Mouse (Mus musculus) neural tube, embryonic 11.5 days (tissue): Measurements from ENCODE around the gene Larp4b. TPM values are rescaled to one million over a fixed set of nuclear protein-coding genes. Genes with fewer than 3 reads are reported as not detected.
A peak's percentile ranks its signal among the peaks of the same experiment; 100 is the strongest.

ENCODE experiments used
- ATAC-seq: fragments of 200-750 bp; cut with Nextera tagmentation; 2 replicates; pipeline ENCODE4 v1.8.0; 2017; ENCODE audit warnings: moderate number of reproducible peaks, mild to moderate bottlenecking, moderate TSS enrichment, moderate library complexity; ENCODE audit not compliant: insufficient read depth, low FRiP score, low TSS enrichment
- DNase-seq: peaks from one replicate; pipeline ENCODE4 v3.0.0-alpha.2; 2015; ENCODE audit warnings: low spot score
- H3K27ac ChIP-seq: fragments of 300-500 bp; sonication (generic); 2 replicates; pipeline ENCODE4 v1.5.1; 2014; ENCODE audit warnings: low read depth, mild to moderate bottlenecking, low read length
- H3K27me3 ChIP-seq: fragments of 300-500 bp; sonication (generic); 2 replicates; pipeline ENCODE4 v1.6.1; 2014; ENCODE audit warnings: mild to moderate bottlenecking, low read length, mixed read lengths; ENCODE audit not compliant: control insufficient read depth, insufficient read depth
- H3K36me3 ChIP-seq: fragments of 300-500 bp; sonication (generic); 2 replicates; pipeline ENCODE4 v1.6.1; 2014; ENCODE audit warnings: mild to moderate bottlenecking, low read length, moderate library complexity, mixed read lengths; ENCODE audit not compliant: control insufficient read depth, insufficient read depth
- H3K4me1 ChIP-seq: fragments of 300-500 bp; sonication (generic); 2 replicates; pipeline ENCODE4 v1.6.1; 2014; ENCODE audit warnings: low read length, mixed read lengths; ENCODE audit not compliant: control insufficient read depth, insufficient read depth
- H3K4me2 ChIP-seq: fragments of 300-500 bp; sonication (generic); 2 replicates; pipeline ENCODE4 v1.6.1; 2014; ENCODE audit warnings: low read depth, mild to moderate bottlenecking, moderate library complexity
- H3K4me3 ChIP-seq: fragments of 300-500 bp; sonication (generic); 2 replicates; pipeline ENCODE4 v1.5.1; 2014; ENCODE audit warnings: low read depth, low read length
- H3K9ac ChIP-seq: fragments of 300-500 bp; sonication (generic); 2 replicates; pipeline ENCODE4 v1.6.1; 2014; ENCODE audit warnings: mild to moderate bottlenecking, low read length
- H3K9me3 ChIP-seq: fragments of 300-500 bp; sonication (generic); 2 replicates; pipeline ENCODE4 v1.6.1; 2016; ENCODE audit warnings: low read length; ENCODE audit not compliant: control insufficient read depth
- WGBS: fragments of 180-500 bp; shearing (Covaris S2); extraction: QIAGEN DNeasy Blood & Tissue Kit; methylation state at CpG from one replicate; pipeline ENCODE4 v1.1.7; 2014; 5-methylcytosine and 5-hydroxymethylcytosine counted together
- polyA plus RNA-seq: library from polyadenylated mRNA; unstranded; fragments of >200 nt; fragmentation: Nextera tagmentation; extraction: Ambion mirVana; gene quantifications from 2 replicates; pipeline ENCODE4 v1.2.1, GENCODE M21; 2014

The Larp4b gene
- polyA plus RNA-seq, 1 experiment from 2014 or later, result 39.3 TPM

DNA sequence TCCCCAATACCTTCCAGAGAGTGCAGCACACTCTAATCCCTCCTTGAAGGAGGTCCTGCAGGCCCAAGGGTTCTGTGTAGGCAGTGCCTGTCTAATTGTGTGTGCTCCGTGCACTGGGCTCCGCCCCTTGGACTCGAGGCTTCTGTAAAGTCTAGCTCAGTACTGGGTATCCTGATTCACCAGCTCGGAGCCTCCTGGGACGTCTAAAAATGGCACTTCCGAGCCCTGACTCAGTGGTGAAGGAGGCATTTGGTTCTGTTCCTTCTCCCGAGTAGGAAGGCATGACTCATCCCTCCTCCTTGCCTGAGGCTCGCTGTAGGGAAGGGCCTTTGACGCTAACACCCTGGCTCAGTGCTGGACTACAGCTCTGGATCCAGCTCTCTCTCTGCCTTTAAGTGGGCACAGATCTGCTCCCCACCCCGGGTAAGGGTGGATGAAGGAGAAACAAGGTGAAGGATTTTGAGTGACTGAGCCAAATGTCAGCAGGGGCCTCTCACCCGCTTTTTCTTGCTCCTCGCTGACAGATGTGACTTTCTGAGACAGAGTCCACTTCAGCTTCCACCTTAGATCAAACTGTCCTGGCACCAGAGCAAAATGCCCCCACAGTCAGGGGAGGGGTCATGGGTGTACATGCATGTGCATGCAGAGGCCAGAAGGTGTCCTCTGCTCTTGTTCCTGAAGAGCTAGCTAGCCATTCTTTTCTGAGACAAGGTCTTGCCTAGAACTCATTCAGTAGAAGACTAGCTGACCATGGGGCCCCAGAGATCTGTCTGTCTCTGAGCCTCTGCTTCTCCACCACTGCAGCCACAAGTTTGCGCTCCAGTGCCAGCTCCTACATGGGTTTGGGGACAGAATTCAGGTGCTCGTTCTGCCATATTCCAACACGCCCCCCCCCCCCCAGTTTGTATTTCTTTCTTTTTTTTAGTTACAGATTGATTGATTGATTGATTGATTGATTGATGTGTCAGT is 97.8 kb downstream of the Larp4b start:
- DNase-seq (no peak), ATAC-seq (0 out of 2 replicates have a peak, but pooled peaks have one; percentile 40)
- Histone ChIP-seq H3K27me3 (no peaks in the 10 kb centered on the region), H3K4me2 (no peak overlapping the region), H3K4me1 (no peaks in the 10 kb centered on the region), H3K9ac (0 out of 2 replicates have a peak overlapping the region, but pooled peaks have one; percentile 18), H3K9me3 (no peaks in the 10 kb centered on the region), H3K36me3 (no peaks in the 10 kb centered on the region), H3K4me3 (no peak overlapping the region), H3K27ac (no peak overlapping the region)
- 54% methylated on average over 15 of the region's 15 CpGs for WGBS

DNA sequence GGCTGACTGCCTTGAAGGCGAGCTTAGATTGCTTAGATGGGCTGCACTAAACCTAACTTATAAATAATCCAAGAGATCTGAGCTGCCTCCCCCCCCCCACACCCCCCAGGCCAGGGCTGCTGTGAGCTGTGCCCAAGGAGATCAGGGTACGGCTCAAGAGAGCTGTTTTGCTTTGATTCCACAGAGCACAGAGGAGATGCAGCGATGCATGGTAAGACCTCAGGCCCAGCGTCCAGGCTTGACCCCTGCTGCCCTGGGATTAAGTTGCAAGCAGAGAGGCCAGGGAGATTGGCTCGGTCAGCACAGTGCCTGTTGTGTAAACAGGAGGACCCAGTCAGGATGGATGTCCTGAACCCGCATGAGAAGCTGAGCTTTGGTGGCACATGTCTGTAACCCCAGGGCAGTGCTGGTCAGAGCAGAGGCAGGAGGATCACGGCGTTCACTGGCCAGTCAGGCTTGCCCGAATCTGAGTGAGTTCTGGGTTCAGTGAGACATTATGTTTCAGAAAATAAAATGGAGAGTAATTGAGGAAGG is 99.2 kb downstream of the Larp4b start:
- WGBS, result 45% methylated on average over 9 of the region's 9 CpGs
- H3K4me2 ChIP-seq, result no peak overlapping the region
- H3K9ac ChIP-seq, result no peak overlapping the region
- H3K4me3 ChIP-seq, result no peak overlapping the region
- H3K36me3 ChIP-seq, result no peaks in the 10 kb centered on the region
- ATAC-seq (no peak), DNase-seq (no peak)
- no peaks in the 10 kb centered on the region for H3K4me1 ChIP-seq
- H3K9me3 ChIP-seq, result no peaks in the 10 kb centered on the region
- no peaks in the 10 kb centered on the region for H3K27me3 ChIP-seq
- no peak overlapping the region for H3K27ac ChIP-seq

DNA sequence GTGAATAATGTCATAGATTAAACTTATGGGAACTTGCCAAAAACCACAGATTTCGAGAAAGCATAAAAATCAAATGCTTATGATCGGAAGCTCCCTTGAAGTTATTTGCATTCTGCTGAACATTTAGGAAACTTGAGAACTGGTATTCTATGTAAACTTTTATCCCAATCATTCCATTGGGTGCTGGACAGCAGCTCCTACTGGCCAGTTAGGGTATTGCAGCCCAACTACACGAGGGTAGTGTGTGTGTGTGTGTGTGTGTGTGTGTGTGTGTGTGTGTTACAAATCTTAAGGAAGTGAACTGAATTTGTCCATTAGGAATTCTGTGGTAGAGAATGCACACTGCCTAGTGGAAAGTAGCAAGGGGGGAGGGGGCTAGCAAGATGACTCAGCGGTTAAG is 101.0 kb downstream of the Larp4b start:
- H3K36me3 ChIP-seq, result no peaks in the 10 kb centered on the region
- ATAC-seq, result no peak
- H3K4me2 ChIP-seq, result no peak overlapping the region
- H3K4me1 ChIP-seq, result no peaks in the 10 kb centered on the region
- H3K27ac ChIP-seq, result no peak overlapping the region
- no peak for DNase-seq
- no peak overlapping the region for H3K4me3 ChIP-seq
- no peak overlapping the region for H3K9ac ChIP-seq
- WGBS, result 89% methylated on average over 4 of the region's 4 CpGs
- no peaks in the 10 kb centered on the region for H3K9me3 ChIP-seq
- H3K27me3 ChIP-seq, result no peaks in the 10 kb centered on the region

DNA sequence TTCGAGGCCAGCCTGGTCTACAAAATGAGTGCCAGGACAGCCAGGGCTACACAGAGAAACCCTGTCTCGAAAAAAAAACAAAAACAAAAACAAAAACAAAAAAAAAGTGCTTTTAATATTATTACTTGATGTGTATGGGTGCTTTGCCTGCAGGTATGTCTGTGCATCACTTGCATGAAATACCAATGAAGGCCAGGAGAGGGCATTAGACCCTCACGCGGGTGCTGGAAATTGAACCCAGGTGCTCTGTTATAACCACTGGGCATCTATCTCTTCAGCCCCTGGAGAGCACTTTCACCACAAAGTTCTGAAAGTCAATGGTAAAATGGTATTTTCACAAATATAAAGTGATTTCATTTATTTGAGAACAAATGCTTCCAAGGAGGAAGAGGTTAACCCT is 101.9 kb downstream of the Larp4b start:
- ATAC-seq (no peak), DNase-seq (no peak)
- no peaks in the 10 kb centered on the region for H3K36me3 ChIP-seq
- H3K4me1 ChIP-seq, result no peaks in the 10 kb centered on the region
- no peak overlapping the region for H3K27ac ChIP-seq
- H3K9me3 ChIP-seq, result no peaks in the 10 kb centered on the region
- no peak overlapping the region for H3K4me3 ChIP-seq
- no peak overlapping the region for H3K4me2 ChIP-seq
- H3K9ac ChIP-seq, result no peak overlapping the region
- H3K27me3 ChIP-seq, result no peaks in the 10 kb centered on the region
- 66% methylated on average over 4 of the region's 4 CpGs for WGBS

DNA sequence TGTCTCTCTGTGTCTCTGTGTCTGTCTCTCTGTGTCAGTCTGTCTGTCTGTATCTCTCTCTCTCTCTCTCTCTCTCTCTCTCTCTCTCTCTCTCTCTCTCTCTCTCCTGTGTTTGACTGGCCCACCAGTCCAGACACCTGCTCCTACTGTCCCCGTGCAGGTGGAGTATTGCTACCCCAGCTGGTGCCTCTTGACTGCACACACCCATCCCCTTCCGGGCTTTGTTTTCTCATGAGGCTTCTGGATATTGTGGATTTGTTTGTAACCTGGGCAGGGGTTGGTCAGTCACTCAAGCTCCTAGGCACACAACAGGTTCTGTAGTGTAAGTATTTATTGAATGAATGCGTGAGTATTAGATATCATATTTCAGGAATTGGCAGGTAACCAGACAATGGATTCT is 104.4 kb downstream of the Larp4b start:
- H3K4me3 ChIP-seq, result no peak overlapping the region
- no peaks in the 10 kb centered on the region for H3K36me3 ChIP-seq
- 81% methylated on average over 3 of the region's 3 CpGs for WGBS
- H3K9ac ChIP-seq, result no peak overlapping the region
- H3K4me1 ChIP-seq, result no peaks in the 10 kb centered on the region
- H3K9me3 ChIP-seq, result no peaks in the 10 kb centered on the region
- H3K27me3 ChIP-seq, result no peaks in the 10 kb centered on the region
- DNase-seq (no peak), ATAC-seq (no peak)
- H3K27ac ChIP-seq, result no peak overlapping the region
- no peak overlapping the region for H3K4me2 ChIP-seq

DNA sequence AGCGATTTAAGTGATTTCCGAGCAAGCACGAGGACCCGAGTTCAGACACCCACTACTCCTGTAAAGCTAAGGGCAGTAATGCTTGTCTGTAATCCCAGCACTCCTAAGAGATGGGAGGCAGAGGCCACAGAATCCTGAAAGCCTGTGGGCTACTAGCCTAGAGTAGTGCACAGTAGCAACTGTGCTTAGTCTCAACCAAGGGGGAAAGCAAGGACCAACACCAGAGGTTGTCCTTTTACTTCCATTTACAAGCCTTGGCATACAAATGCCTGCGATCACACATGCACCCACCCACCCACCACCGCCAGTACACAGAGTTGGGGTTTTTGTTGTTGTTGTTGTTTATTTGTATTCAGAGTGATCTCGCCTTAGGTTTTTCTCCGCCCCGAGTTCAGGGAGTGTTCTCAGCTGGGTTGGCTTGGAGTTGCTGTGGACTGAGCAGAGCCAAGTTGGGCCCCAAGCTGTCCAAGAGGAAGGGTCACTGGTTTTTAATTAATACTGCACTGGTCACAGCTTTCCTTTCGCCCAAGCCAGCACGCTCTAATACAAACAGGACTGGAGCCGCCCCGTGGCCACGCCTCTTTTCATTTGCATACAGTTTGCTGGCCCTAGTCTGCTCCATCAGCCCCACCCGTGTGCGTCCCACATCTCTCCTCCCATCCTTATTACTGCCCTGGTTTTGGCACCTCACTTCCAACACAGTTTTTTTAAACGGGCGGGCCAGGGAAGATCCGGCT is 105.2 kb downstream of the Larp4b start:
- H3K9me3 ChIP-seq, result no peaks in the 10 kb centered on the region
- ATAC-seq (peak; percentile 84; the same call in 1 of the 2 replicates), DNase-seq (no peak)
- H3K36me3 ChIP-seq, result no peaks in the 10 kb centered on the region
- H3K4me2 ChIP-seq, result peak overlapping the region; percentile 25
- H3K27me3 ChIP-seq, result no peaks in the 10 kb centered on the region
- no peaks in the 10 kb centered on the region for H3K4me1 ChIP-seq
- H3K27ac ChIP-seq, result no peak overlapping the region
- no peak overlapping the region for H3K9ac ChIP-seq
- H3K4me3 ChIP-seq, result no peak overlapping the region
- WGBS, result 44% methylated on average over 19 of the region's 19 CpGs

DNA sequence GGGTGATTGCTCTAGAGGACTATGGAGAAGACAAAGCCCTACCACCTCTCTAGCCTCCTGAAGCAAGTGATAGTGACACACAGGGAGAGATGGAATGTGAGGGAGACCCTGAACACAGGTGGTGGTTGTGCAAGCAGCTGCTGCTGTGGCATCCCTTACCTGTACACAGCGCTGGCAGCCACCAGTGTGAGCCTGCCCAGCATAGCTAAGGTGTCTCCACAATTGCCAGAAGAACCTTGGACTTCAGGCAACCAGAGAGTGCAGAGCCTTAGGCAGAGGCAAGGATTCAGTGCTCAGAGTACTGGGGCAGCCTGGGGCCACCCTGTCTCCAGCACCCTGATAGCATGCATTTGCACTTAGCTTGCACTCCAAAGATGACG is 105.8 kb downstream of the Larp4b start:
- ATAC-seq (0 out of 2 replicates have a peak, but pooled peaks have one; percentile 38), DNase-seq (no peak)
- Histone ChIP-seq H3K27ac (no peak overlapping the region), H3K4me3 (no peak overlapping the region), H3K9ac (no peak overlapping the region), H3K9me3 (no peaks in the 10 kb centered on the region), H3K4me2 (peak overlapping the region; percentile 25; the same call in 1 of the 2 replicates), H3K4me1 (no peaks in the 10 kb centered on the region), H3K36me3 (no peaks in the 10 kb centered on the region), H3K27me3 (no peaks in the 10 kb centered on the region)
- 39% methylated on average over 2 of the region's 2 CpGs for WGBS

DNA sequence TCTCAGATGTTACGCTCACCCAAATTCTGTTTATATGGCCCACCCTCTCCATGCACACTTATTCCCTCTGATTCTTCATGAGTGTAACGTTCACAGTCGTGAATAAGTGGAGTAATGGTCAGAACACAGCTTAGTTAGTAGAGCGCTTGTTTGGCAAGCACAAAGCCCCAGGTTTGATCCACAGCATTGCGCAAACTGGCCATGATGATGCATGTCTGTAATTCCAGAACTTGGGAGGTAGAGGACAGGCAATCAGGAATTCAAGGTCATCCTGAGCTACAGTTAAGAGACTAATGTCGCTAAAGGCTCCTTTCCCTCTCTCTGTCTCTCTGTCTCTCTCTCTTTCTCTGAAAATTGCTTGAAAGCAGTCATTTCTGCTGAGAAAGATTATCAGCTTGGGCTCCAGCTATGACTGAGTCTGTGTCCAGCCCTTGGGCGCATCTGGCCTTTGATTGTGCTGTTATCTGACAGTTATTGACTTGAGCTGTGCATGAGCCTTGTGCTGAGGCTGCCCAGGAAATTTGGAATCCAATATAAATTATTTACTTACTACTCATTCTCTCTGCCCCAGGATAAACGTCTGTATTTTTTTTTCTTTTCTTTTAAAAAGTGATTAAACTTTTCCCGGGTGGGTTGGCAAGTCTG is 129.2 kb downstream of the Larp4b start:
- Histone ChIP-seq H3K36me3 (no peaks in the 10 kb centered on the region), H3K9ac (no peak overlapping the region), H3K27me3 (no peaks in the 10 kb centered on the region), H3K9me3 (no peaks in the 10 kb centered on the region), H3K4me1 (no peaks in the 10 kb centered on the region), H3K4me3 (no peak overlapping the region), H3K27ac (no peak overlapping the region), H3K4me2 (no peak overlapping the region)
- DNase-seq, result no peak
- no peak for ATAC-seq
- 83% methylated on average over 9 of the region's 9 CpGs for WGBS
